Mouse (Mus musculus) effector memory CD4-positive, alpha-beta T cell, adult 7 months (primary cell): ENCODE measurements around the gene Cfap97. TPM values are rescaled to one million over a fixed set of nuclear protein-coding genes. Genes with fewer than 3 reads are reported as not detected.

ENCODE experiments used
- polyA plus RNA-seq: library from polyadenylated mRNA; unstranded; fragments of 100-300 nt; shearing (Covaris generic); gene quantifications from one replicate; pipeline ENCODE4 v1.2.1, GENCODE M21; 2017

The Cfap97 gene
- 19.8 TPM for polyA plus RNA-seq

DNA sequence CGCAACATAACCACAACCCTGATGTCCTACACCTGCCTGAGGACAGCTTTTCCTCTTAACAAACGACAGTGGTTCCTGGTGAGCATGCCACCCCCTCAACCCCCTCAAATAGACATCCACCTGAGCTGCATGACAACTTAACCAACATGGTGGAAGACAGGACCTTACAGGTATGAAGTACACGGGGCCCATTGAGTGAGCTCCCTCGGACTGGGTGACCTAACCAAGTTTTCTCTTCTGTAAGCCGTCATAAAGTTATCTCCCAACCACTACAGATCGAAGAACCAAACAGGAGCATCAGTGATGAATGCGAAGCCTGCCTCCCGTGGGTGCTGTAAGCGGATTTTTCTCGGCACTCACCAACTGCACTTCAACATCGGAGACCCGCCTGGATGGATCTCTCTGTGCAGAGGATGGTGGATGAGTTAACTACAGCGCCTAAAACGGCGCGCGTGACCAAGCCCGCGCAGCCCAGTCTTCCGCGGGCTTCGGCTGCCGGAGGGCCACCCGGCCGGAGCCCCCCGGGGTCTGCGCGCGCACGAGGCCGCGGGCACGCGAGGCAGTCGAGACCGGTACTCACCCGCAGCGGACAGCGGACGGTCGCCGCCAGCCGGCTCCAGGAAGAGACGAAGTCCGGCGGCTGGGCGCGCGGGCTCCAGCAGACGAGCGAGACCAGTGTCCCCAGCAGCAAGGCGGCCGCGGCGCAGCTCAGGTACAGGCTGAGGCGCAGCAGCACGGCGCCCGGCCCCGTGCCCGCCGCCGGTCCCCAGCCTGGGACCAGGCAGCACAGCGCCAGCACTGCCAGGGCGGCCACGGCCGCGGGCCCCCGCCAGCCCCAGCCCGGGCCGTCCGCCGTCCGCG is at the start of gene Cfap97:
TSS of gene Cfap97 (plus strand) at position 570 of the 861 bp plus-strand sequence.

GRCm38 (mm10) chr8:46152064-46153031 is 777 bp downstream of the Cfap97 start, which contains the start of gene Snx25:
TSS of gene Snx25 (minus strand) at chr8:46152159.

GRCm38 (mm10) chr8:46210404-46211315 is 59.1 kb downstream of the Cfap97 start, which contains the start of gene Slc25a4:
TSS of gene Slc25a4 (minus strand) at chr8:46211284.

Other genes starting within 250 kb of the Cfap97 start
- gene Ccdc110, start 217.2 kb upstream of the Cfap97 start, polyA plus RNA-seq: not detected
- gene 1700029J07Rik, start 176.5 kb upstream of the Cfap97 start, polyA plus RNA-seq: 3.5 TPM
- gene Ufsp2, start 176.2 kb upstream of the Cfap97 start, polyA plus RNA-seq: 21.9 TPM
- 0.29 TPM for gene Lrp2bp, start 152.5 kb upstream of the Cfap97 start, polyA plus RNA-seq
- gene Ankrd37, start 146.1 kb upstream of the Cfap97 start, polyA plus RNA-seq: 32.7 TPM
- 18.2 TPM for gene Snx25, start 388 bp downstream of the Cfap97 start, polyA plus RNA-seq
- gene Slc25a4, start 59.5 kb downstream of the Cfap97 start, polyA plus RNA-seq: 98.9 TPM
- not detected for gene Helt, start 142.9 kb downstream of the Cfap97 start, polyA plus RNA-seq